Mouse (Mus musculus): ENCODE results near the gene Adgrg7.

DNA sequence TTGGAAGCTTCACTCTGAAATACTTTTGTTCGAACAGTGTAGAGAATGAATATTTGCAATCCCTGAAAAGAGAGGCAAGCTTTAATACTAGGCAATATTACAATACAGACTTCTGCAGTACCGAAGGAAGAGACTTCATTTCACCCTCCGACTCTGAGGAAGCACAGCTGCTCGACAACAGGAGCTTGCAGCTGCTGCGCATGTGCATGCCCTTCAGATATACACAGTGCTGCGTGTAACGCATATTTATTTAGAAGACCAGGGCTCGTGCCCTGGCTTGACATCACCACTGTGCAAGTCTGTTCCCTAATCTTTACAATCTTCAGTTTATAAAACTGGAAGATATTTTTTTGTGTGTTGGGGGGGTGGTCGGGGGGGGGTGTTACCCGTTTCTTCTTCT, 70.7 kb downstream of the Adgrg7 start:
- no peak for TF ChIP-seq CTCF (conservative IDR thresholded peaks at IDR 0.05; ENCODE audit: insufficient read depth, insufficient read length, low read depth, low read length)
- no peak for TF ChIP-seq POLR2A (IDR thresholded peaks at IDR 0.05; ENCODE audit: low read depth, low read length)

All from kidney, adult 2 months (tissue).